Mouse (Mus musculus): ENCODE results near the gene Ppp1r1a.

Gene Ppp1r1a

DNA sequence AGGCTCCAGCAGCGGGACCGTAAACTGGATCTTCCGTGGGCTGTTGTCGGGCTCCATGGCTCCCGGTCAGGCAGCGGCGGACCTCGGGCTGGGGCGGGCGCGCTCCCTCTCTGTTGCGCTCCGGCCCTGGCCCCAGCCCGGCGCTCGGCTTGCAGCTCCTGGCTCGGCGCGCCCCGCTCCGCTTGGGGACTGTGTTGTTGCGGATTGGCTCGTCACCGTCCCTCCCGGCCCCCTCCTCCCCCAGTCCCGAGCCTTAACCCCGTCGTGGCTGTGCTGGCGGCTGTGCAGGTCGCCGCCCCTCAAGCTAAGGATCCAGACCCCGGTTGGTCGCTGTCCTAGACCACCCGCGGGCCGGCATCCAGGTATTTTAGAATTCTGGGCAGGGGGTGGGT is at the start of gene Ppp1r1a:
Gene Ppp1r1a, minus strand, starts transcription at position 182 of the 392 bp plus-strand sequence.
- DNase-seq (ENCODE audit: low read depth): no peak

DNA sequence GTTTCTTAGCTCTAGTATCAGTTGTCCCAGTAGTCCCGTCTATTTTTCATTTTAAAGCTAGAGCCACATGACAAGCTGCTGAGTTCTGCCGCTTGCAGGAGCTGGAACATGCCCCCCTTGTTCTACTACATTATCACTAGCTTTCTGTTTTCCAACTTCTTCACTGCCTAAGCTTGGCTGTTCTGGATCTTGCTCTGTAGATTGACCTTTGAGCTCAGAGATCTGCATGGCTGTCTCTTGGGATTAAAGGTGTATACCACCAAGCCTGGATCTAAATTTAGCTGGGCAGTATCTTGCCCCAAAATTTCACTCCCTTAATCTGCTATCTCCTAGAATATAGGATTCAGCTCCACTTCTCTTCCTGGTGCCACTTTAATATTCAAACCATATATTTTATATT is 48.1 kb upstream of the Ppp1r1a start:
- DNase-seq (ENCODE audit: low read depth): no peak

DNA sequence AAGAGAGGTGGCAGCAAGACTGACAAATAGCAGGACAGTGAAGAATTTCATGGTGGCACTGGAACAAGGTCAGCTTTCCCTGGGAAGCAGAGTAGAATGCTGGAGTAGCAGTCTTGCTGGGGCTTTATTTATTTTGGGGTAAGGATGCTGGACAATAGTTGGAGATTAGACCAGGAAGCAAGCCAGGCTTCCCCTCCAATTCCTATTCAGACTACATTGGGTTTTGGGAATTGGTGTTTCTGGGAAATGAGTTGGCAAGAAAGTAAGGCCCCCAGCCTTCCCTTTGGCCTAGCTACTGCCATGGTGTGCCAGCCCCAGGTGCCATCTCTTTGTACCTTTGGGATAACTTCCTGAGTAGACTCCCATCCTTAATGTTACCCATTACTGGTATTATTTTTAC is 27.2 kb upstream of the Ppp1r1a start, which contains the start of gene Glycam1:
Gene Glycam1, minus strand, starts transcription at position 101 of the 400 bp plus-strand sequence.
- no peak for DNase-seq (ENCODE audit: low read depth)

DNA sequence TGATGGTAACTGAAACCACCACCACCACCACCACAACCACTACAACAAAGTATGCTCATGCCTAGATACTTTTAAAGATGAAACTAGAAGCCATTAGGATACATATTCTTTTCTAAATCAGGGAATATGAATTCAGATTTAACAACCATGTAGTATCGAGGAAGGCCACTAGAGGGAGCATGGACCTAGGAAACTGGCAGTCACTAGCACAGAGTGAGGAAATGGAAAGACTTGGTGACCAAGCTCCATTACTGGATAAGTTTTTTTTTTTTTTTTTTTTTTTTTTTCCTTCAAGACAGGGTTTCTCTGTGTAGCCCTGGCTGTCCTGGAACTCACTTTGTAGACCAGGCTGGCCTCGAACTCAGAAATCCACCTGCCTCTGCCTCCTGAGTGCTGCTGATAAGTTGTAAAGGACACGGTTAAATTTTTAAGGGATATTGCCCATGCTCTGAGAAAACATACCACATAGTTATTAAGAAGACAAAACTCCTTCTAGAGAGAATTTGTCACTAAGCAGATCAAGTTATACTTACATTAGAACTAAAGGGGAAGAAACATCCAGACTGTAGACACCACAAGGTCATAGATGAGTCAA is 14.4 kb upstream of the Ppp1r1a start:
- peak; percentile 45 for DNase-seq (ENCODE audit: low read depth)

DNA sequence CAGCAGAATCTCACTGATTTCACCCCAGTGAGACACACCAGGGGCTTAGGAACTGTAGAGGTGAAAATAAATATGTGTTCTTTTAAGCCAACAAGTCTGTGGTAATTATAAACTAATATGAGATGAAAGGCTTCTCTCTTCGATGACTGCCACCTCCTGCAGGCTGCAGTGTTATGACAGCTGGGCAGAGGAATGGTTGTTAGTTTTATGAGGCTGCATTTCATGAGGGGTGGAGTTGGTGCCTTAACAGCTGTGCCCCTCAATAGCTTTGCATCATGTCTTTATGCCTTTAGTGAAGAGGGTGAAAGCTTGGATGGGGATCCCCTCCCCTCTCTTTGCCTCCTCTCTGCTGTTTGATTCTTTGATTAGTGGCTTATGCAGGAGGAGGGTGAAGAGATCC is 13.2 kb upstream of the Ppp1r1a start:
- DNase-seq (ENCODE audit: low read depth): no peak

DNA sequence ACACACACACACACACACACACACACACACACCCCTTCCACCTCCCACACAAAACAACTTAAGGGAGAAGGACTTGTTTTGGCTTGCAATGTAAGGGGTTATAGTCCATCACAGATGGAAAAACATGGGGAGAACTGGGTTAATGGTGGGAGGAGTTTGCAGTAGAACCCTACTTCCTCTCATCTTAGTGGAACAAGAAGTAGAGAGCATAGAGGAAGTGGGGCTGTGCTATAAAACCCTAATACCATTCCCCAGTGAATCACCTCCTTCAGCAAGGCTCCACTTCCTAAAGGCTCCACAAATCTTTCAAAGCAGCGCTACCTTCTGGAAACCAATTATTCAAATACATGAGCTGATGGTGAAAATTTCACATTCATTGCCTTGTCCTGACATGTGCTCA is 11.7 kb upstream of the Ppp1r1a start:
- DNase-seq (ENCODE audit: low read depth): no peak

DNA sequence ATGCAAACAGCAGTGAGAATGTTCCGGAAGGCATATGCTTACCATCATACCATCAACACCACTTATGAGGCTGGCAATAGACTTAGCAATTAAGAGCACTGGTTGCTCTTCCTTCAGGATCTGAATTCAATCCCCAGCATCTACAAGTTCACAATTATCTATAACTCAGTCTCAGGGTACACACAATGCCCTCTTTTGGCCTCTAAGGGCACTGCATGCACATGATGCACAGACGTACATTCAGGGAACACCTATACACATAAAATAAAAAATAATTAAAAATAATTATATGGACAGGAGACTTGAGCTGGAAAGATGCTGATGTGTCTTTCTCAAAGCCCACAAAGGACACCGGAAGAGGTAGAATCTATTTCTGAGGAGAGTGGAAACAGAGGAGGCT is 10.2 kb upstream of the Ppp1r1a start:
- no peak for DNase-seq (ENCODE audit: low read depth)

DNA sequence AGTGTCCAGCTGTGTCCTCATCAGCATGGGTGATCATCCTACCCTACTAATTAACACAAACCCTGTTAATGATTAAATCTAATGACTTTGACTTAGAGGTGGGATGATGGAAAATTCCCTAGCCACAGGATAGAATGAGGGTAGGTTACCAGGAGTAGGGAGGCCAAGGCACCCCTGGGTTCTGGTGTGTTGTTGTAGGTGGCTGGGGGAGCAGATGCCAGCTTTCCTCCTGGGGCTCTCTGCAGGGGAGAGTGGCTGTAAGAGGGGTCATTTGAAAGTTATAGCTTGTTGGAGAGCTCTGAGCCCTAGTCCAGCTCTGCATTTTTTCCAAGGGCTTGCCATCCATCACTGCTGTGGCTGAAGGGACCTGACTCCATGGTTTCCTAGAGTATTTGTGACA is 4.7 kb upstream of the Ppp1r1a start:
- DNase-seq (ENCODE audit: low read depth): no peak

DNA sequence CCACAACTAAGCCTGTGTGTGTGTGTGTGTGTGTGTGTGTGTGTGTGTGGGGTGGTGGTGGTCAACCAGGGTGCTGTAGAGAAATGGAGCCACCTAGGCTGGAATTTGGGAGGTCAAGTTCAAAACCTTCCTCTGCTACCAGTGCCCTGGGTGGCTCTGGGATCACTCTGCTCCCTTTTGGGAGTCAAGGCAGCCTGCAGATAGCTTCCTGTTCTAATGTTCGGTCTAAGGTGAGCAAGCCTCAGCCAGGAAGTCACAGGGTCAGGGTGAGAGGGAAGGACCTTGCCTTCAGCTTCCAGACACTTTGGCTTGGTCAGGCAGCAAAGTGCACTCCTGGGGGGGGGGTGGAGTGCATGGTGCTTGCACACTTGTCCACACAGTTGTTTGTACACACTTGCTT is 2.8 kb upstream of the Ppp1r1a start:
- DNase-seq (ENCODE audit: low read depth): no peak

DNA sequence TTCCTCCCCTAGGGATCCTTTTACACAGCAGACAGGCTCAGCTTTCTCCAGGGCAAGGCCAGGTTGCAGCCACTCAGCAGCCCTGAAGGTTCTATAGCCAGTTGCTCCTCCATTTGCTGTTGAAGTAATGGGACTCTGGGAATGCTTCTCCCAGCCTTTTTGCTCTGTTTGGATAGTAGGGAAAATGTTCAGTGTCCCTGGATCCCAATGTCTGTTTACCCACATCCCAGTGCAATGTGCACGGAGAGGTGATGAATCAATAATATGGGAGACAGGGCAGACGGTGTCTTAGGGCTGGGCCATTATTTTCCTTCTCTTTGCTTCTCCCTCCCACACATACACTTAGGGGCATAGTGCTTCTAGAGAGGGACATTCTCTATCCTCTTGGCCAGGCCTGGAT is 1.5 kb upstream of the Ppp1r1a start:
- DNase-seq (ENCODE audit: low read depth): no peak

DNA sequence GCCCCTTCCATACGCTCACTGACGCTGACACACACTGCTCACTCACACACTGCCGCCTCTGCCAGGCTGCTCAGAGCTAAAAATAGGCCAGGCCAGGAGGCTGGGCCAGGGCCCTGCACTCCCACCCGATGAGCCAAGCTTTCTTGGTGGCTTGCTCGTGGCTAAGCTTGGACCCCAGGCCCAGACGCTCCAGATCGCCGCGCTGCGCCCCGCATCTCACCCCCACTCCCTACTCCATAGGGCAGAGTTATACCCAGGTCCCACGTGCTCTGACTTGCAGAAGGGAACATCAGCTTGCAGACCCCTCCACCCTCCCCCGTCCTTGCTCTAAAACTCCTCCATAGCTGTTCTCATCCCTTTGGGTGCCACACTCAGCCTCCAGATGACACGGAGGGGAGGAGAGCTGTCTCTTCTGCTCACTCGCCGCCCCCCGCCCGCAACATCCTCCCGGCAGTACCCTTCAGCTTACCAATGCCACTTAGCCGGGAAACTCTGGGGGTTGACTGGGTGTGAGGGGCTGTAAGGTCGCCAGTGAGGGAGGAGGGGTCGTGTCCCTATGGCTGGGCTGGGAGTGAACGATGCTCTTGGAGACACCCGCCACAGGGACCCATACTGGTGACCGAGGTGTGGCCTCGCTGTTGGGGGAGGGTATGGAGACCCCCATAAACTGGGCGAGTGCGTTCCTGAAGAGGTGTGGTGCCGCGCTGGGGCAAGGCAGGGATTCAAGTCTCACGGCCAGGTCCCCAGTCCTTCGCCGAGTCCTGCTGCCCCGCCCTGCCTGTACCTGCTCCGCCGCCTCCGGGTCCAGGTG is 587 bp downstream of the Ppp1r1a start:
- no peak for DNase-seq (ENCODE audit: low read depth)

DNA sequence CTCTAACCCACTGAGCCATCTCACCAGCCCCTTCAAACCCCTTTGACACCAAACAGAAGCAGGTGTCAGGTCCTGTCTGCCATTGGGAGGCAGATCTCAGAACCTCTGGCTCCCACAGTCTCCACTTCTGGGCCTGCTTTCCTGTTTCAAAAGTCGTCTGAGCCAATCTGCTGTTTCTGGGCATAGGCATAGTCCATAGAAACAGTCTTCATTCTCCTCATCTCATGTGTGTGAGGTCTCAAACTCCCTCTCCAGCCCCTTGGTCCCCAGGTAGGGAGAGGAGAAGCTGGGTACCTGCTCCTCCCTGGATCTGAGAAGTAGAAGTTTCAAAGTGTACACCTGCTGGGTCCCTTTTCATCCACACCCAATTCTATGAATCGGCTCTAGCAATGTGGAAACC is 1.3 kb downstream of the Ppp1r1a start:
- DNase-seq (ENCODE audit: low read depth): no peak

DNA sequence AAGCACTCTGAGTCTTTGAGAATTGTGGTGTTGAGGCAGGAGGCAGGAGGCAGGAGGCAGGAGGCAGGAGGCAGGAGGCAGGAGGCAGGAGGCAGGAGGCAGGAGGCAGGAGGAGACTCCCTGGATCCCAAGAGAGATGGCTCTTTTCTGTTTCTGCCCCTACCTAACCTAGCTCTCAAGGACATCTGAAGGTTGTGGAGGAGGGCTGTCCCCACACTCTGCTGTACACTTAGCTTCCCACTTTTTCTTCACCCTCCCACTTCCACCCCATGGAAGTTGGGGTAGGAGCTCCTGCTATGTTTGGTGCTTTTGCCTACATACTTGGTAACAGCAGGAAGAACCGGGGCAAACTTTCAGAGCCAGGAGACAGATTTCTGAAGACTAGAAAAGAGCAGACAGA is 2.0 kb downstream of the Ppp1r1a start:
- no peak for DNase-seq (ENCODE audit: low read depth)

DNA sequence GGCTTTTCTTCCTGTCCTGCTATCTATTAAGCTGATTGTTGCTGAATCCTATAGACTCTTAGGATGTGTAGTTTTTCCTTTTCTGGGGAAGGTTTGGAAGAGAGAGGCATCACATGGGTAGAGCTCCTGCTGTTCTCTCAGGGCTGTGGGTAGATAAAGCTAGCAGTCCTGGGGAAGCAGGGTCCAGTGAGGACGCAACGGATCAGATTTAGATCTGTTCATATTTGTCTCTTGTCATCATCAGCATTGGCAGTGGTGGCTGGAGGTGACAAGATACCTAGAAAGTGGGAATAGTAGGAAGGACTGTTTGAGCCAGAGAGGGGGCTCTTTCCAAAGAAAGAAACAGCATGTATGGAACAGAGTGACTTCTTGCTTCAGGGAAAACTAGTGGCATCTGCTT is 2.8 kb downstream of the Ppp1r1a start:
- no peak for DNase-seq (ENCODE audit: low read depth)

DNA sequence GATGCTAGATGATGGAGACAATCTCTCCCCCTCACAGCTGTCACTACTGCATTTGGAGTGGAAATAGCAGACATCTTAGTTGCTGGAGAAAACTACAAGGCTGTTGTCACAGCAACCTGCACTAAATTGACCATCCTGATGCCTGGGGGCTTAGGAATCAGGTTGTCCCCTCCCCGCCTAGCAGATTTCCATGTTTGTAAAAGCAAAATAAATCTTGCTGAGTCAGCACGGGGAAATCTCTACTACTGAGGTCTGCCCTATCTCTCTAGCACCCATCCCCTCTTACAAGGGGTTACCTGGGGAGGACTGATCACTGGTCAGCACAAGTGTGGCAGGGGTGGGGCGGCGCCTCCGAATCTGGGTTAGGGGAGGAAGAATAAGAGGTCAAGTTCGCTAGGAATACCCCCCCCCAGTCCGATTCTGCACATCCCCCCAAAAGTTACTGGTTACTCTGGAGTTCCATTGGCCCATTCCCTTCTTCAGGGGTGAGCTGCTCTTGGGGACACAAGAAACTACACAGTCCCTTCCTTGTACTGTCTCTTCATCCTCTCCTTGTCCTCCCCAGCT is 3.7 kb downstream of the Ppp1r1a start:
- DNase-seq (ENCODE audit: low read depth): no peak

DNA sequence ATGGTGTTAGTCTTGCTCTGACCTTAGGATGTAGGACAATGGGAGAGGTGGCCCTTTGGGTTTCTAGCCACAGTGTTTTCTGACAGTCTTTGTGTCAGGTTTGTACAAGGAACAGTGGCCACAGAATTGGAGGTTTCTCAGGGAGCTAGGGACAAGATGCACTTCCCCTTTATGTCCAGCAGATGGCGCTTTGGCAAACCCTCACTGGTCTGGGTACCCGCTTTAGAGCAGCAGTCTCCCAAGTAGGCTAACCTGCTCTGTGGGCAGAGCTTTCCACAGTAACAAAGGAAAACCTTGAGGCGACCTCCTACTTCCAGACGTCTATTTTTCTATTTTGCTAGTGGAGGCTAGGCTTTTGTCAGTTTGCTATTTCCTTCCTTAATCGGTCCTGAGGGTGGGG is 7.4 kb downstream of the Ppp1r1a start:
- DNase-seq (ENCODE audit: low read depth): peak; percentile 36

DNA sequence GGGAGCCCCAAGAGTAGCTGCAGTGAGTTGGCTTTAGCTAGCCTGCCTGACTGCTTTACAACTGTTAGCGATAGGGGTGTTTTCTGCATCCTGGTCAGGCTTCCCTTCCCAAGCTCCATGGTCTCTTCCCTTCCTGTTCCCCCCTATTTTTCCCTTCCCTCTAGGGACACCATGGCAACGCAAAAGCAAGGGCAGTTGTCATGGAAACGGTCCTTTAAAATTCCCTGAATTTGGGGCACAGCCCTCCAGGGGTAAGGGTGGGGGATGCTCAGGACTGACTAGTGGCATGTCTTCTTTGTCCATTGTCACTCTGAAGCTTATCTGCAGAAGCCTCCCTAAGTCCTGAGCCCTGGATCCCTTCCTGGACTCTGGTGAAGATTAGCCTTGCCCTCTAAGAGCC is 14.6 kb downstream of the Ppp1r1a start:
- no peak for DNase-seq (ENCODE audit: low read depth)

DNA sequence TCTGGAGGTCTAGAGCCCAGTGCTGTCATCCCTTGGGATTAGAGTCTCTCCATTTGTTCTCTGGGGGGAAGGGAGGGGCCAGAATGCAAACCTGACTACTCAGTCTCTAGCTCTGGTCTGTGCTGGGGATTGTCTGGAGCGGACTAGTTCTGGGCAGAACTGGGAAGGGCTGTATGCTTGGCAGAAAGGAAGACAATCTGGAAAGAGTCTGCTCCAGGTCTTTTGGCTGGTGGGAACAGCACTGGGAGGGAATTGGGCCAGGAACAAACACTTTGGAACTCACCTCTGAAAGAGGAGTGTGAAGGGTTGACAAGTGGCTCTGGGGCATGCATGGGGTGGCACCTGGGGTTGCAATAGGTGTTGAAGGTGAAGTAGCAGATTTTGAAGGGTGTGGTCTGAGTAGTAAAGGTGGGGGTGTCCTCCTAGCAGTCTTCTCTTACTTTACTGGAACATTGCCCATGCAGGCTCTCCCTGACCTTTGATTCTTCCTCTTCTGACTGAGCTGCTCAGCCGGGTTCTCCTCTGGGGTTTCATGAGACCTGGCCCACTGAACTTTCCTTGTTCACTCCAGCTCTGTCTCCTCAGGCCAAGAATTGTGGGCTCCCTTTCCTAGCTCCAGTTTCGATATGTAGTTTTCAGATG is 15.2 kb downstream of the Ppp1r1a start:
- DNase-seq (ENCODE audit: low read depth): no peak

DNA sequence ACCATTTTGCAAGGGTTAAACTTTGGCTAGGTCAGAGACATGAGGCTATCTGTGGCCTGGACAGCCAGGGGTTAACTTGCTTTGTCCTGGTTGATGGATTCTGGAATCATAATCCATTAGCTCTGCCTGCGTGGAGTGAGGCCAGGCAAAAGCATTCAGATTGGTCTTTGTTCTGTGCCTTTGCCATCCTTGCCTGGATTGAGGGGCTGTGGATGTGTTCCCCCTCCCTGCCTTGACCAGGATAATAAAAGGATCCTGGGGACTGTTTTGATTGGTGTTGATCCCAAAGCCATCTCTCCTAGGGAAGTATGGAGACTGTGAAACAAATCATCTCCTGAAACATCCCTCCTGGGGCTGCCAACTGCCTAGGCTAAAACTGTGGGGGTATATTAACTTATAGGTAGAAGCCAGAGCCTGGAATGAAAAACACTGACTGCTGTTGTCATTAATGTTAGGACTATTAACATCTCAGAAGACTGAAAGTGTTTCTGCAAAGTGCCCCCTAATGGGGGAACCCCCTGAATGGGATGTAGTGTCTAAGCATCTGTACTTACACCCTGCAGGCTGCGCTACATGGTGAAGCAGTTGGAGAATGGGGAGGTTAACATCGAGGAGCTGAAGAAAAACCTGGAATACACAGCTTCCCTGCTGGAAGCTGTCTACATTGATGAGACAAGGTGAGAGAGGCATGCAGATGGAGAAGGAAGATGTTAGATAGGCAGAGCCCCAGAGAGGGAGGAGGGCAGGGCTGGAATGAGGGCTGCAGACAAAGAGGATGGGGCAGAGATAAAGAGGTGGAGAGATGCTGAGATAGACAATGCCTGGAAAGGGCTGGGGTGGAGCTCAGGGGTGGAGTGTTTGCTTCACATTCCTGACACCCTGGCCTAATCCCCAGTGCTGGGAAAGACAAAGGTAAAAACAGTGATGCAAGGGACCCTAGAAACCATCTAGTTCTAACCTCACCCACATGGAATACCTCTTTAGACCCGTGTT is 18.1 kb downstream of the Ppp1r1a start:
- DNase-seq (ENCODE audit: low read depth): no peak

DNA sequence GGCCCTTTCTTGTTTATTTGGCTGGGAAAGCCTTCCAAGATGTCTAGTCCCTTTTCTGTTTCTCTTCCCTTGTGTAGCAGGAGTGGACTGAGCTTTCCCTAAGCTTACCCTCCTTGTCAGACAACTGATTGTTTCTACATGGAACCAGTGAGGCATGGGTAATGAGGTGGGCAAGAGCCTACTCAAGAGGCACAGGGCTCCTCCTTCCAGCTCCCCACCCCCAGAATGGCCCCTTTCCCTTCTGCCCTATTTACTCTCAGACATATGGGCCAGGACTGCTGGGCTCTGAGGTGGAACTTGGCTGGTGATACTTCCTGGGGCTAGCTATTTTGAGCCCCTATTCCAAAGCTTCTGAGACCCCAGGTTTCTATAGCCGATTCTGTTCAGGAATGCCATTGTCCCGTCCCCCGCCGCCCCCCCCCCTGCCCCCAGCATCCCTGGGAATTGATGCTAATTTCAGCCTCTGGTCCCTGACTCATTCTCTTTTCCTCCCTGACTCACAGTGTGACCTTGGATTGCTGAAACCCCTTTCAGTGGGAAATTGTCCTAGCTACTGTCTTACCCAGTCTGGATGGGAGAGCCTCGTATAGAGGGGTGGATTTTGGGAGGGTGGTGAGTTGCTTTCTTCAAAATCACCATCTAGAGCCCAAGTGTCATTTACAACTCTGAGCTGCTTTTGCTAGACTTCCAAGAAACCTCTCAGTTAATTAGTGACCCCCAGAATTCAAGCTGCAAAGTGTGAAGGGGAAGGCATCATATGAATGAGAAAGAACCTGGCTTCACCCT is 19.0 kb downstream of the Ppp1r1a start:
- DNase-seq (ENCODE audit: low read depth): no peak

DNA sequence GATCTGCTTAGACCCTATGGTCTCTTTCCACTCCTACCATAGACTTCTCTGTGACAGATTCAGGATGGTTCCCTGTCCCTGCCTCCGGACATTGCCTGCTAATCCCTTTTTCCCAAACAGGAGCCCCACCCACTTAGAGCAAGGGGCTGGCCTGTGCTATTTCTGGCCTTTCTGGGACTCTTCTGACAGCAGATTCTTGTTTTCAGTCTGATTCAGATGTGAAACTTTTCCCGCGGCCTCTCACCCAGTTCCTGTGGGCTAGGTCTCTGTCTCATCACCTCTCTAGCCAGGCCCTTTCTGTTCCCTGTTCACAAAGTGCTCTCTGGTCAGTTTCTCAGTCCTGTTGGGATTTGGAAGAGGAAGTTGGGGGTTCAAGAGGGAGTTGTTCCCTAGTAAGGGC is 22.9 kb downstream of the Ppp1r1a start:
- no peak for DNase-seq (ENCODE audit: low read depth)

Data from c-Kit-positive CD71-negative TER-119-negative erythroid progenitor cells, embryonic 14.5 days (primary cell).